Mouse (Mus musculus) small intestine, adult 2 months (tissue): ENCODE measurements around the gene Fbxo36. TPM values are rescaled to one million over a fixed set of nuclear protein-coding genes. Genes with fewer than 3 reads are reported as not detected.

Experiments
- H3K27ac ChIP-seq: fragments of 200-500 bp; 2 replicates; pipeline ENCODE4 v1.5.1; 2012; ENCODE audit warnings: low read depth, low read length, control low read depth, inconsistent platforms; ENCODE audit not compliant: insufficient read depth
- H3K27me3 ChIP-seq: fragments of 200-500 bp; 2 replicates; pipeline ENCODE4 v1.6.1; 2012; ENCODE audit warnings: mild to moderate bottlenecking, moderate library complexity, low read length, inconsistent platforms; ENCODE audit not compliant: control insufficient read depth, insufficient read depth
- H3K36me3 ChIP-seq: fragments of 200-500 bp; 2 replicates; pipeline ENCODE4 v1.6.1; 2012; ENCODE audit warnings: mild to moderate bottlenecking, low read length, control low read depth, inconsistent platforms; ENCODE audit not compliant: control insufficient read depth, insufficient read depth
- H3K4me1 ChIP-seq: fragments of 200-500 bp; 2 replicates; pipeline ENCODE4 v1.6.1; 2012; ENCODE audit warnings: low read length, inconsistent platforms, mixed read lengths; ENCODE audit not compliant: control insufficient read depth, insufficient read depth, insufficient read length
- H3K4me3 ChIP-seq: fragments of 200-500 bp; 2 replicates; pipeline ENCODE4 v1.5.1; 2012; ENCODE audit warnings: low read depth, mild to moderate bottlenecking, control low read depth, inconsistent platforms, low read length, moderate library complexity
- CTCF ChIP-seq: fragments of 200-500 bp; IDR thresholded peaks from 2 replicates; pipeline ENCODE4 v1.5.1; 2012; ENCODE audit warnings: low read depth, mild to moderate bottlenecking, control low read depth, inconsistent platforms, low read length, moderate library complexity, mixed read lengths; ENCODE audit not compliant: insufficient replicate concordance, insufficient read length; ENCODE audit errors: extremely low read depth
- POLR2A ChIP-seq: fragments of 200-500 bp; IDR thresholded peaks from 2 replicates; pipeline ENCODE4 v1.6.1; 2012; ENCODE audit warnings: low read depth, mild to moderate bottlenecking, control low read depth, inconsistent platforms, low read length, moderate library complexity
- WGBS: fragments of 180-500 bp; shearing (Covaris S2); methylation state at CpG from one replicate; pipeline ENCODE4 v1.1.7; 2018; 5-methylcytosine and 5-hydroxymethylcytosine counted together
- polyA plus RNA-seq: library from polyadenylated mRNA; depleted of rRNA; stranded (reverse); fragments of >200 nt; gene quantifications from 2 replicates; pipeline ENCODE4 v1.2.3, GENCODE M21; 2012

Gene Fbxo36
- polyA plus RNA-seq, 1 experiment = 3.1 TPM

GRCm38 (mm10) chr1:84855756-84856155 is 16.1 kb downstream of the Fbxo36 start:
- no peaks in the 10 kb centered on the region for H3K4me1 ChIP-seq
- H3K27me3 ChIP-seq = no peaks in the 10 kb centered on the region
- H3K4me3 ChIP-seq = no peak overlapping the region
- no peaks in the 10 kb centered on the region for H3K36me3 ChIP-seq
- H3K27ac ChIP-seq = no peak overlapping the region
- 75% methylated on average over 2 of the region's 2 CpGs for WGBS
- TF ChIP-seq POLR2A (no peak), CTCF (no peak)

DNA sequence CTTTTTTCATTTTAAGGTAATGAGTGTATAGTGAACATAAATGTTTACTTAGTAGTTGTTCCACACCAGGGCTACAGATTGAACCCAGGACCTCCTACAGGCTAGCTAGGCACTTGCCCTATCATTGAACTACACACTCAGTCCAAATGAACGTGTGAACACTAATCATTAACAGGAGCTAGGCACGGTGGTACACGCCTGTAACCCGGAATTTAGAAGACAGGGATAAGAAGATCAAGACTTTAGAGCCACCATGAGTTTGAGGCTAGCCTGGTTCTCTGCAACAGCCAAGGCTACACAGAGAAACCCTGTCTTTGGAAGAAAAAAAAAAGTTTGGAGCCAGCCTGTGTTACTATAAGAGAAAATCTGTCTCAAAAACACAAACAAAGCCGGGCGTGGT is 20.0 kb downstream of the Fbxo36 start:
- H3K27ac ChIP-seq = no peak overlapping the region
- TF ChIP-seq CTCF (no peak), POLR2A (no peak)
- no peaks in the 10 kb centered on the region for H3K4me1 ChIP-seq
- no peaks in the 10 kb centered on the region for H3K36me3 ChIP-seq
- no peaks in the 10 kb centered on the region for H3K27me3 ChIP-seq
- WGBS = 73% methylated on average over 6 of the region's 6 CpGs
- H3K4me3 ChIP-seq = no peak overlapping the region

DNA sequence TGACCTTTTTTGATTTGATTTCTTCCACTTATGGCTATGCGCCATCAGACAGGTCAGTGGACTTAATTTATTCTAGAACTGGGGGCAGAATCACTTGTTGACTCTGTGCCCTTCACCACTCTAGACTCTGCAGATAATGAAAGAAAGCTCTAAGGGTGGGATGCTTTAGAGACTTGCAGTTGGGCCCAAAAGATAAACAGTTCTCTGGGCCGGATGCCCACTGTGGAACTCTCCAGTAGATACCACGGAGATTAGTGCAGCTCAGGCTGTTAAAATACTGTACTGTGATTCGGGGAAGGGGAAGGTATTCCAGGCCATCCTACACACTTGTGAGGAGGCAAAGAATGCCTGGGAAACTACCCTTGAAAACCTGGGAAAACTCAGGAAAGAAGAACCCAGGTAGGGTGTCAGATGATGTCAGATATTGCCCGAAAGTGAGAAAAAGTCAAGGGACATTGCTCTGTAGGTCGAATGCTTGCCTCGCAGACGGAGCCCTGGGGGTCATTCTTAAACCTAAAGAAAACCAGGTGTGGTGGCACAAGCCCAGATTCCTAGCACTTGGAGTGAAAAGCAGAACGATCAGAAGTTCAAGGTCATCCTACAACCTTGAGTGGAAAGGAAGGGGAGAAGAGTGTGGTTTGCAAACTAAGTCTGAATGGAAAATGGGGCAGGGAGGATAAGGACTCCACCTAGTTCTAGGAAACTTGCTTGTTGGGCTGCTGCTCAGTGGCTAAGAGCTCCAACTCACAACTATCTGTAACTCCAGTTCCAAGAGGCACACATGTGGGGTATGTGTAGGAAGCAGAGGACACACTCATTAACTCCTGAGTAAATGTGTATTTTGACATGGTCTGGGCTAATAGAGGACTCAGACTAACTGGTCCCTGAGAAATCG is 21.0 kb downstream of the Fbxo36 start:
- no peaks in the 10 kb centered on the region for H3K27me3 ChIP-seq
- H3K27ac ChIP-seq = no peak overlapping the region
- H3K4me1 ChIP-seq = no peaks in the 10 kb centered on the region
- H3K4me3 ChIP-seq = no peak overlapping the region
- H3K36me3 ChIP-seq = no peaks in the 10 kb centered on the region
- WGBS = 72% methylated on average over 10 of the region's 10 CpGs
- no peak for TF ChIP-seq CTCF
- TF ChIP-seq POLR2A = no peak

- H3K27ac ChIP-seq = no peak overlapping the region
- TF ChIP-seq POLR2A (no peak), CTCF (no peak)
- no peaks in the 10 kb centered on the region for H3K4me1 ChIP-seq
- H3K4me3 ChIP-seq = no peak overlapping the region
- no peaks in the 10 kb centered on the region for H3K27me3 ChIP-seq
- WGBS = 74% methylated on average over 1 of the region's 1 CpGs
- H3K36me3 ChIP-seq = no peaks in the 10 kb centered on the region
Measured at GRCm38 (mm10) chr1:84861255-84861630, 21.6 kb downstream of the Fbxo36 start.

DNA sequence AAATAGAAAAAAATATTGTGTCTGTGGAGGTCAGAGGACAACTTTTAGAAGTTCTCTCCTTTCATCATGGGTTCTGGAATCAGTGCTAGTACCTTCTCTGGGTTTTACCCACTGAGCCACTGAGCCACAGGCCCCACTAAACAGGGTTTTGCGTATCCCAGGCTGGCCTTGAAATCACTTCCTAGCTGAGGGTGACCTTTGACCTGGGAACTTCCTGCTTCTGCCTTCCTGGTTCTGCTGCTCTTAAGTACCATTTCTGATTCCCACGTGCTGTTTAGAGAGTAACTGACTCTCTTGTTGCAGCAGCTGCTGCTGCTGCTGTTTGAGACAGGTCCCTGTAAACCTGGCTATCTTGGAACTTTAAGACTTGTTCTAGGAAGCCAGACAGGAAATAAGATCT is 25.0 kb downstream of the Fbxo36 start:
- H3K27me3 ChIP-seq = no peaks in the 10 kb centered on the region
- H3K27ac ChIP-seq = no peak overlapping the region
- no peaks in the 10 kb centered on the region for H3K4me1 ChIP-seq
- WGBS = 35% methylated on average over 2 of the region's 2 CpGs
- no peaks in the 10 kb centered on the region for H3K36me3 ChIP-seq
- TF ChIP-seq POLR2A (no peak), CTCF (no peak)
- no peak overlapping the region for H3K4me3 ChIP-seq

DNA sequence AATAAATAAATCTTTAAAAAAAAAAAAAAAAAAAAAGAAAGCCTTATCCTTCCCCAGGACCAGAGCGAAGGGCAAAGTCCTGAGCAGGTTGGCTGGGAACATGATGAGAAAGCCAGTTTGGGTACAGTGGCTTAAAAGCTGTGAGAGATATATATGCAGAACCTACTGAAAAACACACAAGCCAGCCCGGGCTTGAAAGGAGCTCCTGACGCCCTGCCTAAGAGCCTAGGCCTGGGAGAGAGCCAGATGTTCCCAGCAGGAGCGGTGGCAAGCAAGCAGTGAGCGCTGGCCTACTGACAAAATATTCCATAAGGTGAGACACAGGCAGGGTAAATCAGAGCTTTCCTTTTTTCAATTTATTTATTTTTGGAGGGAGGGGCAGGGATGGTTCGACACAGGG is 26.6 kb downstream of the Fbxo36 start:
- Histone ChIP-seq H3K4me3 (no peak overlapping the region), H3K27me3 (no peaks in the 10 kb centered on the region), H3K27ac (no peak overlapping the region), H3K4me1 (no peaks in the 10 kb centered on the region), H3K36me3 (no peaks in the 10 kb centered on the region)
- WGBS = 84% methylated on average over 6 of the region's 6 CpGs
- no peak for TF ChIP-seq POLR2A
- no peak for TF ChIP-seq CTCF

DNA sequence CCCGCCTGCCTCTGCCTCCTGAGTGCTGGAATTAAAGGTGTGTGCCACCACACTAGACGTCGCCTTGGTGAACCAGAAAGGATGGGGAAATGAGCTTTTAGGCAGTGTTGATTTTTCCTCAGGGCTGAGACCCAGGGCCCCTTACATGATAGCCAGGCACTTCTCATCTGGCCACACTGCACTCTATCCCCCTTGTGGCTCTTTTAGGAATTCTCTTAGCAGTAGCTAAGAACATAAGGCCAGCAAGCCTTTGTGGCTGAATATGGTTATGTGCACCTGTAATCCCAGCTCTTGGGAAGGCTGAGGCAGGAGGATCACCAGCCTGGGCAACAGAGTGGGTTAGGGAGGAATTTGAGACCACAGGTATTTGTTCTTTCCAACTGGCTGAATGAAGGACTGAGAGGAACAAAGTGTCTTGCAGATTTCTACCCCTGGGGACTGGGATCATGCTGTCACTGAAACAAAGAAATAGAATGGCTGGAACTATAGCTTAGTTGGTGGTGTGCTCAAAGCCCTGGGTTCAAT is 27.1 kb downstream of the Fbxo36 start:
- Histone ChIP-seq H3K36me3 (no peaks in the 10 kb centered on the region), H3K27me3 (no peaks in the 10 kb centered on the region), H3K4me3 (no peak overlapping the region), H3K27ac (no peak overlapping the region), H3K4me1 (no peaks in the 10 kb centered on the region)
- TF ChIP-seq CTCF (no peak), POLR2A (no peak)
- 91% methylated on average over 3 of the region's 3 CpGs for WGBS
